Mouse (Mus musculus) heart, adult 2 months (tissue): ENCODE data around the gene Pcf11. TPM values are rescaled to one million over a fixed set of nuclear protein-coding genes. Genes with fewer than 3 reads are reported as not detected.
A peak's percentile ranks its signal among the peaks of the same experiment; 100 is the strongest.

Experiments used
- DNase-seq, 2 experiments: peaks; one replicate each; pipeline ENCODE4 v3.0.0; 2021
- H3K27ac ChIP-seq: fragments of 200-600 bp; 2 replicates; pipeline ENCODE4 v1.8.1; 2022
- H3K27me3 ChIP-seq: fragments of 200-500 bp; 2 replicates; pipeline ENCODE4 v1.6.1; 2012; ENCODE audit warnings: mild to moderate bottlenecking, low read length, inconsistent platforms, mixed read lengths; ENCODE audit not compliant: control insufficient read depth, insufficient read depth
- H3K36me3 ChIP-seq: fragments of 200-500 bp; 2 replicates; pipeline ENCODE4 v1.6.1; 2012; ENCODE audit warnings: low read length, inconsistent platforms; ENCODE audit not compliant: control insufficient read depth, insufficient read depth
- H3K4me1 ChIP-seq: fragments of 200-500 bp; 2 replicates; pipeline ENCODE4 v1.6.1; 2011; ENCODE audit warnings: low read length; ENCODE audit not compliant: control insufficient read depth, insufficient read depth
- H3K4me3 ChIP-seq: fragments of 200-600 bp; 2 replicates; pipeline ENCODE4 v1.8.1; 2022
- H3K79me2 ChIP-seq: fragments of 200-500 bp; replicated peaks from 2 replicates; pipeline ENCODE4 v1.6.1; 2012; ENCODE audit warnings: mild to moderate bottlenecking, inconsistent platforms, low read length, moderate library complexity, mixed read lengths; ENCODE audit not compliant: control insufficient read depth, insufficient read depth
- H3K9ac ChIP-seq: fragments of 200-500 bp; 2 replicates; pipeline ENCODE4 v1.6.1; 2012; ENCODE audit warnings: low read depth, mild to moderate bottlenecking, control low read depth, inconsistent platforms, low read length, mixed read lengths
- CTCF ChIP-seq: fragments of 200-600 bp; IDR thresholded peaks from 2 replicates; pipeline ENCODE4 v1.8.1; 2022; ENCODE audit warnings: antibody characterized with exemption, mild to moderate bottlenecking, moderate library complexity
- EP300 ChIP-seq: fragments of 200-500 bp; IDR thresholded peaks from 2 replicates; pipeline ENCODE4 v1.6.1; 2011; ENCODE audit warnings: low read depth, low read length, control low read depth; ENCODE audit not compliant: insufficient read depth
- POLR2A ChIP-seq: fragments of 200-500 bp; IDR thresholded peaks from 2 replicates; pipeline ENCODE4 v1.6.1; 2011; ENCODE audit warnings: mild to moderate bottlenecking, low read depth, low read length, control low read depth; ENCODE audit not compliant: insufficient read depth
- WGBS: fragments of 180-500 bp; shearing (Covaris S2); methylation state at CpG from one replicate; pipeline ENCODE4 v1.1.7; 2018; 5-methylcytosine and 5-hydroxymethylcytosine counted together
- intact Hi-C: fragments of 180-260 bp; cut with DNase I; formaldehyde crosslinking; loops from one replicate; pipeline ENCODE4 v1.15.1; 2025
- polyA plus RNA-seq: library from polyadenylated mRNA; depleted of rRNA; stranded (reverse); fragments of >200 nt; gene quantifications from 2 replicates; pipeline ENCODE4 v1.2.3, GENCODE M21; 2012; rRNA removed
- total RNA-seq, 2 experiments: library from RNA; stranded (reverse); gene quantifications; 2 replicates each; pipeline ENCODE4 v1.2.3; 2021

The Pcf11 gene
- total and polyA plus RNA-seq, 3 experiments: 8.7 to 25.0 (median 22.4) TPM

GRCm38 (mm10) chr7:92630167-92630566, 39.6 kb downstream of the Pcf11 start:
- Histone ChIP-seq H3K27ac (no peak overlapping the region), H3K9ac (no peak overlapping the region), H3K36me3 (no peaks in the 10 kb centered on the region), H3K27me3 (no peaks in the 10 kb centered on the region), H3K79me2 (no peaks in the 10 kb centered on the region), H3K4me1 (no peaks in the 10 kb centered on the region), H3K4me3 (no peak overlapping the region)
- TF ChIP-seq CTCF (peak; percentile 64), EP300 (no peak)
- 26% methylated on average over 2 of the region's 2 CpGs for WGBS
- no peak for DNase-seq
- intact Hi-C loops: loop anchor here (2.0 to 10.0 kb wide), 3 partner anchors 199 to 335 kb away; no protein-coding TSS in a partner anchor

- Histone ChIP-seq H3K27ac (no peak overlapping the region), H3K4me3 (no peak overlapping the region), H3K9ac (no peak overlapping the region), H3K79me2 (no peaks in the 10 kb centered on the region), H3K27me3 (no peaks in the 10 kb centered on the region), H3K4me1 (no peaks in the 10 kb centered on the region), H3K36me3 (no peaks in the 10 kb centered on the region)
- no peak for DNase-seq
- intact Hi-C loops: no loop called here
- peak; percentile 60 for TF ChIP-seq CTCF
- TF ChIP-seq POLR2A: no peak
- WGBS: 47% methylated on average over 2 of the region's 2 CpGs
Observed at GRCm38 (mm10) chr7:92624488-92624887, 45.2 kb downstream of the Pcf11 start.

- TF ChIP-seq EP300 (no peak), POLR2A (no peak)
- WGBS: 82% methylated on average over 7 of the region's 7 CpGs
- Histone ChIP-seq H3K4me3 (no peak overlapping the region), H3K4me1 (no peaks in the 10 kb centered on the region), H3K27ac (no peak overlapping the region), H3K27me3 (no peaks in the 10 kb centered on the region), H3K36me3 (no peaks in the 10 kb centered on the region), H3K9ac (no peak overlapping the region), H3K79me2 (no peaks in the 10 kb centered on the region)
- intact Hi-C loops: no loop called here
- no peak for DNase-seq
Observed at GRCm38 (mm10) chr7:92610830-92611229, 58.9 kb downstream of the Pcf11 start.

- TF ChIP-seq CTCF: no peak
- no peak for TF ChIP-seq POLR2A
- no peak for TF ChIP-seq EP300
- Histone ChIP-seq H3K36me3 (no peaks in the 10 kb centered on the region), H3K79me2 (no peaks in the 10 kb centered on the region), H3K4me3 (no peak overlapping the region), H3K27me3 (no peaks in the 10 kb centered on the region), H3K27ac (no peak overlapping the region), H3K9ac (no peak overlapping the region), H3K4me1 (no peaks in the 10 kb centered on the region)
- WGBS: 86% methylated on average over 7 of the region's 7 CpGs
- no peak for DNase-seq
- intact Hi-C loops: no loop called here
Observed at GRCm38 (mm10) chr7:92604961-92605360, 64.8 kb downstream of the Pcf11 start.

Other genes starting within 250 kb of the Pcf11 start
- gene Ccdc90b, start 108.8 kb downstream of the Pcf11 start, total RNA-seq: 10 to 100 TPM; 36.3 to 40.3 TPM
- 12.3 and 19.1 TPM in 2 replicates for gene Ccdc90b, start 108.8 kb downstream of the Pcf11 start, polyA plus RNA-seq
- under 1 TPM; 0.73 to 0.84 TPM for gene Ankrd42, start 32.8 kb downstream of the Pcf11 start, total RNA-seq
- 0.29 and 0.49 TPM in 2 replicates for gene Ankrd42, start 32.8 kb downstream of the Pcf11 start, polyA plus RNA-seq
- 10 to 100 TPM; 10.8 to 22.5 TPM for gene Rab30, start 71.7 kb upstream of the Pcf11 start, total RNA-seq
- 2.8 and 6.9 TPM in 2 replicates for gene Rab30, start 71.7 kb upstream of the Pcf11 start, polyA plus RNA-seq
- under 1 TPM; 0.30 to 0.44 TPM for gene Ddias, start 204.3 kb upstream of the Pcf11 start, total RNA-seq
- gene Ddias, start 204.3 kb upstream of the Pcf11 start, polyA plus RNA-seq: 0.09 and 0.16 TPM in 2 replicates
- gene Prcp, start 204.5 kb upstream of the Pcf11 start, total RNA-seq: 10 to 100 TPM; 10.1 to 10.2 TPM
- gene Prcp, start 204.5 kb upstream of the Pcf11 start, polyA plus RNA-seq: 13.2 and 18.8 TPM in 2 replicates